Mouse (Mus musculus): ENCODE measurements around the gene Olfr1348.
"Not testable (repeated sequence)": the region's sequence is repeated elsewhere in the genome, so short reads cannot be mapped to it uniquely, and the experiment has no call there.

The Olfr1348 gene

GRCm38 (mm10) chr7:6508648-6509047 is at the start of gene Olfr1348:
Gene Olfr1348 (minus strand): TSS chr7:6508748.
- no peak for DNase-seq (ENCODE audit: low read depth, low spot score)

- DNase-seq (ENCODE audit: low read depth, low spot score), result no peak
Measured at GRCm38 (mm10) chr7:6526141-6526540, 17.6 kb upstream of the Olfr1348 start.

GRCm38 (mm10) chr7:6525001-6525400 is 16.5 kb upstream of the Olfr1348 start:
- DNase-seq (ENCODE audit: low read depth, low spot score), result no peak

- DNase-seq (ENCODE audit: low read depth, low spot score), result no peak
Measured at GRCm38 (mm10) chr7:6522850-6523249, 14.3 kb upstream of the Olfr1348 start, which contains the start of gene Olfr1349. Gene Olfr1349 (minus strand): TSS chr7:6522950.

GRCm38 (mm10) chr7:6521666-6522065 is 13.1 kb upstream of the Olfr1348 start:
- DNase-seq (ENCODE audit: low read depth, low spot score), result no peak

GRCm38 (mm10) chr7:6499655-6500054 is 8.9 kb downstream of the Olfr1348 start, which contains the start of gene Olfr1347:
Gene Olfr1347 (minus strand): TSS chr7:6499755.
- DNase-seq (ENCODE audit: low read depth, low spot score), result no peak

GRCm38 (mm10) chr7:6486841-6487240 is 21.7 kb downstream of the Olfr1348 start, which contains the start of gene Olfr5:
Gene Olfr5 (minus strand): TSS chr7:6486941.
- no peak for DNase-seq (ENCODE audit: low read depth, low spot score)

- not testable (repeated sequence) for DNase-seq (ENCODE audit: low read depth, low spot score)
Measured at GRCm38 (mm10) chr7:6477633-6478032, 30.9 kb downstream of the Olfr1348 start.

- no peak for DNase-seq (ENCODE audit: low read depth, low spot score)
Measured at GRCm38 (mm10) chr7:6466951-6467350, 41.6 kb downstream of the Olfr1348 start, which contains the start of gene Olfr1346. Gene Olfr1346 (plus strand): TSS chr7:6467101.

GRCm38 (mm10) chr7:6456399-6456798 is 52.1 kb downstream of the Olfr1348 start:
- no peak for DNase-seq (ENCODE audit: low read depth, low spot score)

GRCm38 (mm10) chr7:6455868-6456267 is 52.7 kb downstream of the Olfr1348 start, which contains the start of gene Olfr1336:
Gene Olfr1336 (plus strand): TSS chr7:6456168.
- no peak for DNase-seq (ENCODE audit: low read depth, low spot score)

Data from embryo, embryonic 11.5 days (tissue).